Mouse (Mus musculus): ENCODE results near the gene Coro1c.
"Not testable (repeated sequence)": the region's sequence is repeated elsewhere in the genome, so short reads cannot be mapped to it uniquely, and the experiment has no call there.

Coro1c gene

DNA sequence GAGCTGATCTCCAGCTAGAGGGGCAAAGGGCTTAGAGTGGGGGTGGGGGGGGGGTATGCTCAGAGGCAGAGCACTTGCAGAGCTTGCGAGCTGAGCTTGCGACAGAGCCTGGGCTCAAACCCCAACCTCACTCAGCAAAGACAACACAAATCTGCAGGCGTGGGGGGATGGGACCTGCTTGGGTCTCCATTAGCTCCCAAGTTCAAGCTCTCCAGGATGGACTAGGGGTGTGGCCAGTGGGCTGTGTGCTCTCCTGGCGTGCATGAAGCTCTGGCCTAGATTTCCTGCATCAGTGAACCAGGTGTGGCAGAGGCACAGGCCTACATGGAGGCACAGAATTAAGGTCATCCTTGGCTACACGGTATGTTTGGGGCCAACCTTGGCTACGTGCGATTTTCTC lies 80.1 kb downstream of the Coro1c start:
- DNase-seq (ENCODE audit: low spot score): no peak

DNA sequence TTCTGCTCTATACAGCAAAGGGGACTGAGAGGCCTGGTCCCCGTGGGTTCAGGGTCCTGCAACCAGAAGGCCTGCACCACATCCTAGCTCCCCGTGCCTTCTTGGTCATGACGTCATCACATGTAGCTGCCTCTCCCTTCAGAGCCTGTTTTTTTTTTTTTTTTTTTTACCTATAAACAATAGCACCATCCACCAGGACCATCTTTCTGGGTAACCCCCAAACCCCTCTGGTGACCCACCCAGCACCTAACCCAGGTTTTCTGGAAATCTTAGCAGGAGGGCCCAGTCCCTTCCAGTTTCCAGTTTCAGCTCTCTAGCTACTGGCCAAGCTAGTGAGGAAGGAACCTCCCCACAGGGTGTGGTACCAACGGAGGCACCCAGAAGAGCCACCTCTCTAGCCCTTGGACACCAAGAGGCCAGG lies 80.6 kb downstream of the Coro1c start:
- DNase-seq (ENCODE audit: low spot score): no peak

GRCm38 (mm10) chr5:113826619-113827018 lies 81.9 kb downstream of the Coro1c start:
- DNase-seq (ENCODE audit: low spot score): no peak

- no peak for DNase-seq (ENCODE audit: low spot score)
These were observed 83.0 kb downstream of the Coro1c start for GRCm38 (mm10) chr5:113825558-113825957.

GRCm38 (mm10) chr5:113824228-113824627 lies 84.3 kb downstream of the Coro1c start:
- DNase-seq (ENCODE audit: low spot score): no peak

GRCm38 (mm10) chr5:113818572-113818971 lies 90.0 kb downstream of the Coro1c start:
- DNase-seq (ENCODE audit: low spot score): no peak

- peak; percentile 84 for DNase-seq (ENCODE audit: low spot score)
These were observed 92.9 kb downstream of the Coro1c start for GRCm38 (mm10) chr5:113815638-113816152.

DNA sequence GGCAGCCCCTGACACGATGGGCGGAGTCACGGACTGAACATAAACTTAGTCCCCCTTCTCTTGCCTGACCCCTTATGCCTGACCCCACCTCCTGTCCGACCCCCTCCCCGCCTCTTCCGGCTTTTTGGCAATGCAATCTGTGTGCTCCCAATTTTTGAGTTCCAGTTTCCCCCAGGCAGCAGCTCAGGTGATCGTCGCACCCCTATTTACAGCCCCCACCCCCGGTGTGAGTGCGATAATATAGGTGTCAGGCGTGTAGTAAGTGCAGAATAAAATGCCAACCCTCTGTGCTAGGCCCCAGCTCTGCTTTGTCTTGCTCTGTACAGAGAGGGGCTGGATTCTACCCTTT lies 93.5 kb downstream of the Coro1c start:
- DNase-seq (ENCODE audit: low spot score): no peak

DNA sequence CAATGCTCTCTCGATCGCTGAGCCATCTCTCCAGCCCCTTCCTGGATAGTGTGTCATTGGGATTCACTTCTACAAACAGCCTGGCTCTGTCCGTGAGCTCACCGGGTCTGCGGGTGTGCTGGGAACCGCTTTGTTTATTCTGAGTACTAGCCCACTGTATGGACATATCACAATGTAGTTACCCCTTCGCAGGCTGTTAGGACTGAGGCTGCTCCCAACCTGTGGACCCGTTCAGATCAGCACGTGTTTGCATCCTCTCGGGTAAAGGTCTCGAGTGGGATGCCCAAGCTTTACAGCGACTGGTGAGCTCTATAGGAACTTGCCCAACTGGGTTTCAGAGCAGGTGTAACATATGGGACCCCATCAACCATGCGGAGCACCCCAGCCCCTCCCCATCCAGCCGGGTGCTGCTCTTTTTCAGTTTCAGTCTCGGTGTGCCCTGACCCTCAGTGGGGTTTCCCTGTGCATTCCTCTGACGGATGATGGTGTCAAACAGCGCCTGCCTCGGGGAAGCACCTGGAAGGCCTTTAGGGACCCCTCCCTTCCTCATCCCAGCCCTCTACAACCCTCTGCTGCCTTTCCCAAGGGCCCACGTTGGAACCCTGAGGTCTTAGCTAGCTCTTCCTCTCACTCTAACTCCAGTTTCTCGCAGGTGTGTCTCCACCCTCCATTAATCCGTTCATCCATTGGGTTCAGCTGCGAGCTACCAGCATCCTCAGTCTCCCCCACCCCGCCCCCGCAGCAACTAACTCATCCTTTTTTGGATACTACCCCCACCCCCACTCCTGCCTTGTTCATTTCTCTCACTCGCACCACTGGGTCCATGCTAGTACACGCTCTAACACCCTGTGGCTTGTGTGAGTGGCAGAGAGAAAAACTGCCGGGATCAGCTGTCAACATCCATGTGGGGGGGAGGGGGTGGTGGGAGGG lies 94.2 kb downstream of the Coro1c start:
- no peak for DNase-seq (ENCODE audit: low spot score)

- no peak for DNase-seq (ENCODE audit: low spot score)
These were observed 95.0 kb downstream of the Coro1c start for GRCm38 (mm10) chr5:113813608-113814007.

GRCm38 (mm10) chr5:113812638-113813037 lies 95.9 kb downstream of the Coro1c start:
- no peak for DNase-seq (ENCODE audit: low spot score)

DNA sequence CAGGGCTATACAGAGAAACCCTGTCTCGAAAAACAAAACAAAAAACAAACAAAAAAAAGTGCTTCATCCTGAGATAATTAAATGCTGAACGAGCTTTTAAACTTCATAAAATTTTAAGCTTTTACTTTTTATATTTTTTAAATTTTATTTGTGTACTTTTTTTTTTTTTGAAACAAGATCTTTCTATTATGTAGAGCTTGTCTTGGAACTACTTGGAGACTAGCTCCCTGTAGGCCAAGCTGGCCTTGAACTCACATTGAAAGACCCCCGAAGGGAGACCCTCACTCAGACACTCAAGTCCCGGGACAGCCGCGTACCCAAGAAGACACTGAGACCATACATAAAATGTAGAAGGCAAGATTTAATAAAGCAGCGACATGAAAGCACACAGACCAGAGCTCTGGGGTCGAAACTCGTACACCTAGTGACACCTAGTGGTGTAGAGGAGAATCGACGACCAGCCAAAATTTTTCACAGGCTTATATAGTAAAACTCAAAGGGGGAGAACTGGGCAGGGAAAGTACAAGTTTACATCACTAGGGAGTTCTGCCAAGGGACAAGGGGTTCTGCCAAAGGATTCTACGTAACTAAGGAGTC lies 96.6 kb downstream of the Coro1c start:
- DNase-seq (ENCODE audit: low spot score): not testable (repeated sequence)

DNA sequence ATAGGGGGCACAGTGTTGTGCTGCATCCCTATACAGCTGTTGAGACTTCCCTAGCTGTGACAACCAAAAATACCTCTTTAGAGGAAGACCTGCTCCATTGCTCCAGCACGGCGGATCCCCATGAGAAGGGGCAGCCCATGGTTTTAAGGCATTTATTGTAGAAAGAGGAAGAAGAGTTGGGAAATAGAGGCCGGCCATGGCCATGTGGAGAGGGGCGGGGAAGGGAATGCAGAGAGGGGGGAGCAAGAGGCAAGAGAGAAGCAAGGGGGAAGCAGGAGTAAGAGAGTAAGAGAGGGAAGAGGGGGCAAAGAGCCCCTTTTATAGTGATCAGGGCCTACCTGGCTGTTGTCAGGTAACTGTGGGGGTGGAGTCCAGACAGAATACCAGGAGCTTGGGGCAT lies 98.4 kb downstream of the Coro1c start:
- no peak for DNase-seq (ENCODE audit: low spot score)

DNA sequence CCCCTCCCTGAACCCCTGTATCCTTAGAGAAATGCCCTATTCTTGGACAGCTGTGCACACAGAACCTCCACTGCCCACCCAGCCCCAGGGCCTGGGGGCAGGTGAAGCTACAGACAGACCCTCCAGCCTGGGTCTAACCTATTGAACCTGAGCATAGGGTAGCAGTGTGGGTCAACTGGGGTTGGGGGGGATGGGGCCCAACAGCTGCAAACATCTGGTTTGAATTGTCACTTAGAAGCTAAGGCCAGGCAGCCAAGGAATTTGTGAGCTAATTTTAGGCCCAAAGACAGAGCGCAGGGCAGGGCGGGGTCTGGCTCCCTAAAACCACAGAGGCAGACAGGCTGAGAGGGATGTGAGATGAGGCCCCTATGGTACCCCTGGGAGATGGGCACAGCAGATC lies 100.4 kb downstream of the Coro1c start:
- DNase-seq (ENCODE audit: low spot score): peak; percentile 78

DNA sequence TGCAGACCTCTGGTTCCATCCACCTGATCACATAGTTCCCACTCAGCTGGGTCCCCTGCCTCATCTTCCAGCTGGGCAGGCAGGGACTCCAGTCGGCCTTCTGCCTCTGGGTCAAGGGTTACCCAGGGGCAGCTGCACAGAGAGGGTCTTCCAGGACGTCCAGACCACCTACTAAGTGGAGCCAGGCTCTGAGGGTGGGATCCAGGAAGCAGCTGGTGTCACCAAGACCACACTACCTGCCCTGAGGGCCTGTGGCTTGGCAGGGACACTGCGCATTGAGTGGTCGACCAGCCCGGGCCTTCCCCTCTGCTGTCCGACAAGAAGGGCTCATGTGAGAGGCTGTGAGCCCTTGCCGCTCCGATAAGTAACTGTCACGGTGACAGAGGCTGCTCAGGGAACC lies 100.8 kb downstream of the Coro1c start:
- DNase-seq (ENCODE audit: low spot score): peak; percentile 51

GRCm38 (mm10) chr5:113806414-113806813 lies 102.1 kb downstream of the Coro1c start:
- peak; percentile 24 for DNase-seq (ENCODE audit: low spot score)

DNA sequence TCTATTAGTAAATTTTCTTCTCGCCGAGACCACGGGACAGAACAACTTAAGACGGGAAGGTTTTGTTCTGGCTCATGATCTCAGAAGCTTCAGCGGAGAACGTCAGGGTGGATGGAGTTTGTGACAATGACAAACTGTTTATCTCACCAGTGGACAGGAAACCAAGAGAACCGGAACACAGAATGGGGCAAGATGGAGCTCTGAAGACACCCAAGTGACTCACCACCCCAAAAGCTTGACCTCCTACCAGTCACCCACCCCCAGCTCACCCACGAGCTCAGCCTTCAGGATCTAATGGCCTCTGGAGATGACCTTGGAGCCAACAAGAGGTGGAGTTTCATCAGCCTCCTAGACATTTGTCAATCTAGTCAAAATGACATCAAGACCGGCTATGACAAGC lies 103.3 kb downstream of the Coro1c start:
- DNase-seq (ENCODE audit: low spot score): no peak

DNA sequence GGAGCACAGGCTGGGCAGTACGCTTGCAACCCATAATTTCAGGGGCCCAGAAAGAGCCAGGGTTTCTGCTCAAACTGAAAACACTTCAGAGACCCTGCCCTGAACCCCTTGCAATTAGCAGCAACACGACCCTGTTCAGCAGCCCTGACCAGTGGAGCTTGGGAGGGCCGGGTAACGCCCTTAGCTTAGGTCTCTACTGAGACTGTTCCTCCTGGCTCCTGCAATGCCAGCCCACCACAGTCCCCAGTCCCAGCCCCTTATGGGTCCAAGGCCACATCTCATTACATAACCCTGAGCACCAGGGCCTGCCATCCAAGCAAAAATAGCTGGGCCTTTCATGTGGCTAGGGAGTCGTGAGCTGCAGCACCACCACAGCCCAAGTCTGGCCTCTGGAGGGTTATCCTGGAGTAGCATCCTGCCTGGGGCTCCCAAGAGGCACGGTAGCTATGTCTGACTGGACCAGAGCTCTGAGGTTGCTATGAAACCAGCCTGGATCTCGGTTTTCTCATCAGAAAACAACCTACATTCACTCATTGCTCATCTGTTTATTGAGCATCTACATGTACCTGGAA lies 104.1 kb downstream of the Coro1c start:
- no peak for DNase-seq (ENCODE audit: low spot score)

DNA sequence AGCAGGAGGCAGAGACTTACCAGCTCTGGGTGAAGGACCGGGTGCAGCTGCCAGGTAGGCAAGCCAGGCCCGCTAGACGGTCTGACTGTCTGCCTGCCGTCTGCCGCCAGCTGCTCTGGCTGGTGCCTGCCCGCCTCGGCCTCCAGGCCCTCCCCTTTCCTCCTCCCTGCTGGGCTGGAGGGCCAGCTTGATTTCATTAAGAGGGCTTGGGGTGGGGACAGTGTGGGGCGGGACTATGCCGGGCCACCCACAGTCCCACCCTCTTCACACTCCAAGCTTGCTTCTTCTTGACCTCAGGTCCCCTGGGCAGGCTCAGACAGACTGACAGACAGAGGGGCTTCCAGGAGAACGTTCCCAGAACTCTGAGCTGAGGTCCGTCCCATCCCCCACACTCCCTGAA lies 108.3 kb downstream of the Coro1c start, which contains the start of gene Tmem119:
Tmem119 (minus strand) TSS at position 237 of the 400 bp plus-strand sequence.
- peak; percentile 85 for DNase-seq (ENCODE audit: low spot score)

GRCm38 (mm10) chr5:113799691-113800090 lies 108.9 kb downstream of the Coro1c start:
- no peak for DNase-seq (ENCODE audit: low spot score)

DNA sequence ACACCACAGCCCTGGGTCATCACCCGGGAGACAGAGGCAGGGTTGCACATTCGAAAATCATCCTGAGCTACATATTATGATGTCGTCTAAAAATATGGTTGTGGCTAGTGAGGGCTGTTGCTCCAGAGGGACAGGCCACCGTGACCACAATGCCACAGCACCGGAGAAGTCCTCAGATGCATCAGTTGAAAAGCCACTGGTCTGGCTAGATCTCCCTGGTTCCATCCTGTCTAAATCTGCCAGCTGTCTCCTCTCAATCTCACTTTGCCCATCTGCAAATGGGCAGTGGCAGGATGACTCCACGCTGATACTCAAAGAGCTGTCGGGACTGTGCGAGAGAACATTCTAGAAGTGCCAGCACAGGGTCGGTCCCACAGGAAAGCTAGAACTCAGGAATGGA lies 110.0 kb downstream of the Coro1c start:
- no peak for DNase-seq (ENCODE audit: low spot score)

GRCm38 (mm10) chr5:113797149-113797882 lies 111.2 kb downstream of the Coro1c start:
- DNase-seq (ENCODE audit: low spot score): peak; percentile 38
